Mouse (Mus musculus): Measurements from ENCODE around the gene Irx3.

GRCm38 (mm10) chr8:91801839-91802238, at the start of gene Irx3:
- TF ChIP-seq CTCF (IDR thresholded peaks at IDR 0.05; ENCODE audit: low read depth, low read length) (no peak), POLR2A (IDR thresholded peaks at IDR 0.05; ENCODE audit: extremely low read depth, insufficient read depth, low read length) (no peak)

Data from liver, adult 2 months (tissue).